Mouse (Mus musculus) retina, embryonic 14.5 days (tissue): ENCODE results near the gene N4bp3.

ENCODE experiments used
- DNase-seq: peaks from one replicate; pipeline ENCODE4 v3.0.0-alpha.2; 2015; ENCODE audit warnings: low spot score

Gene N4bp3

DNA sequence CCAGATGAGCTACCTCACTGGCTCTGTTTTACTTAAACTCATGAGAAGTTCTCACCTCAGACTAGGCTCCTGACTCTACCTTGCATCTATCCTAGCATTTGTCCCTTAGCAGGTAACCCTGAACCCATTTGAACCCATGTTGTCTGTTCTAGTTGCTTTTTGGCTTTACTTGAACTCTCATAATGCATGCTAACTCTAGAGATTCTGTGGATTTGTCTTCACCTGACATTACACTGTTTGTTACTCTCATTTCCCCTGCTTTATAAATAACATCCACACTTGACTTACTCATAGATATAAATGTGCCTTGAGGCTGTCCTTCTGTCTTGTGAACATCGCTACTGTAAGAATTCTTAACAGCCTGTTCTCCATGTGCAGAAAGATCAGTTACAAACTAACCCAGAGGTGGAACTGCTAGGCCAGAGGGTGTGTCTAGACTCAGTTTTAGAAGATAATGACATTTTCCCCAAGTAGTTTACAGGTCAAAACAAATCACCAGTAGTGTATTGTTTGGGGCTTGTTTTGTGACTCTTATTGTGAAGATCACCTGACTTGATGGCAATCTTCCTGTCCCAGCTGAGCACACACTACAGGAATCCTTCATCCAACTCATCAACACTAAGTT, 55.1 kb downstream of the N4bp3 start:
- DNase-seq, result no peak

DNA sequence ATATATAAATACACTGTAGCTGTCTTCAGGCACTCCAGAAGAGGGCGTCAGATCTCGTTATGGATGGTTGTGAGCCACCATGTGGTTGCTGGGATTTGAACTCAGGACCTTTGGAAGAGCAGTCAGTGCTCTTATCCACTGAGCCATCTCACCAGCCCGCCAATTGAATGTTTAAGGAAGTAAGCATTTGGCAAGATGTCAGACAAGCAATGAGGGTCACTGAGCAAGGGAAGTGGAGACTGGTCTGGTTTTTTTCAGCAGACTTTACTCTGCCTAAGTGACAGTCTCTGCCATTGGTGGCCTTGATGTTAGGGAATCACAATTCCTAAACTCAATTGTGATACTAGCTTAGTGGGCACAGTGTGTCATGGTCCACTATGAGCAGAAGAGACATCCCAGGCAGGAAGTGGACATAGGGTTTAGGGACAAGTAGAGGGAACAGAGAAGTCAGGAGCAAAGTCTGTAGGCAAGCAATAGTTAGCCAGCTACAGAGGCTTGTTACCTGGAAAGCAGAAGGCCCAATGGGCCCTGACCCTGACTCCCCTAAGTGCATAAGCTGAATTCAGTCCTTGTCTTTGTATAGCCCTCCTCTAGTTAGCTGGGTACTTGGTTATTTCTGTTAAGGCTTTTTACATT, 55.8 kb downstream of the N4bp3 start:
- DNase-seq, result no peak

DNA sequence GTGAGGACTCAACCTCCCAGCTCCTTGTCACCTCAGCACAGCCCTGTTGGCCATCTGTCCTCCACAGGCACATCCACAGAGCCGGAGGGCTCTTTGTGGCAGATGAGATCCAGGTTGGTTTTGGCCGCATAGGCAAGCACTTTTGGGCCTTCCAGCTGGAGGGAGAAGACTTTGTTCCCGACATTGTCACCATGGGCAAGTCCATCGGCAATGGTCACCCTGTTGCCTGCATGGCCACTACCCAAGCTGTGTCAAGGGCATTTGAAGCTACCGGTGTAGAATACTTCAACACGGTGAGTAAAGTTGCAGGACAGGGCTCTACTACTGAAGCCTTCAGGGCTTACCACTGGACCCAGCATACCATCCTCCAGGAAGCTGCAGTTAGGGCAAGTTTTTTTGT, 56.8 kb downstream of the N4bp3 start:
- no peak for DNase-seq

- no peak for DNase-seq
Observed at GRCm38 (mm10) chr11:51593368-51593767, 57.3 kb downstream of the N4bp3 start.
